ENCODE assay signal across 10 mouse cellular contexts in the genomic region with DNA sequence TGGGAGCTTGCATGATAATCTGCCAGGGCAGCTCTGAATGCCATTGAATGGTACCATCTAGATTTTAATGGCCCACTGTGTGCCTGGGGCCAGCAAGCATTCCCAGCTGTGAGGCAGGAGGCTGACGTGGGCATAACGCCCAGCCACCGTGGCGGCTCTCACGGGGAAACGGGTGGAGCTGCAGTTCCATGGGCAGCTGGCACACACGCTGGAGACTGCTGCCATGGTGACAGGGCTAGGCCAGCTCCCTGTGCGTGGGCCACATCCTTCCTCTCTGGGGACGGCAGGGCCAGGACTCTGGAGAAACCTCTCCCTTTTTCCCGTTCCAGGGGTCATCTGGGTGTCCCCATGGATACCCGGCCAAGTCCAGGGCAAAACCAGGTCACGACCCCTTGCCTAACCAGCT. TPM values are rescaled to one million over a fixed set of nuclear protein-coding genes. Genes with fewer than 3 reads are reported as not detected.
DNase-seq lines count a peak whose midpoint lies in the region; ATAC-seq and TF ChIP-seq lines count a peak whose summit lies in the region.
"Had no signal": no experiment of that assay in that cellular context is flagged by ENCODE, and none has a peak within 500 bp of the region (broad histone marks: within the 10 kb centered on the region; RNA-seq: fewer than 3 reads in every experiment).

No protein-coding gene starts in this region.

- H3K4me1 ChIP-seq in kidney, adult 2 months (ENCODE audit: control insufficient read depth, insufficient read depth, low read length): no peaks in the 10 kb centered on the region
- H3K4me1 ChIP-seq in kidney, embryonic 14.5 days (ENCODE audit: control insufficient read depth, insufficient read depth, low read length): 0 out of 2 replicates have a peak, but pooled peaks cover 4% of the 10 kb centered on the region
- H3K4me1 ChIP-seq in midbrain, embryonic 15.5 days: peaks cover 28% of the 10 kb centered on the region

- TF ChIP-seq POLR2A in kidney, adult 2 months (IDR thresholded peaks at IDR 0.05; ENCODE audit: low read depth, low read length): no peak

- no peak overlapping the region for H3K27ac ChIP-seq in kidney, adult 2 months (ENCODE audit: insufficient read depth, low read depth, low read length)
- H3K27ac ChIP-seq in kidney, embryonic 14.5 days (ENCODE audit: low read depth, low read length): no peak overlapping the region
- H3K27ac ChIP-seq in midbrain, embryonic 15.5 days: peak overlapping the region; percentile 54
- H3K27ac ChIP-seq: lung, embryonic 15.5 days had no signal

- ATAC-seq in kidney, embryonic 14.5 days (ENCODE audit: low FRiP score, low TSS enrichment): no peak
- ATAC-seq in hematopoietic stem cell, adult 5-6 weeks (replicated peaks in 1 of 2; ENCODE audit: insufficient read depth in 1 of 2, low FRiP score in 2 of 2, low TSS enrichment in 1 of 2, low read depth in 1 of 2, poor library complexity in 2 of 2, severe bottlenecking in 2 of 2): peak; percentile 37 to 67; a peak in 3 of 4 replicates
- no peak for ATAC-seq in midbrain, embryonic 15.5 days (replicated peaks)

- no peak for TF ChIP-seq CTCF in kidney, adult 2 months (conservative IDR thresholded peaks at IDR 0.05; ENCODE audit: insufficient read depth, insufficient read length, low read depth, low read length)

- H3K9ac ChIP-seq in kidney, embryonic 14.5 days (ENCODE audit: low read depth, low read length): no peak overlapping the region
- no peak overlapping the region for H3K9ac ChIP-seq in midbrain, embryonic 15.5 days
- H3K9ac ChIP-seq: lung, embryonic 15.5 days had no signal

- DNase-seq in kidney, adult 2 months: peak; percentile 45
- peak; percentile 87 for DNase-seq in fibroblast of lung, adult 2 months (ENCODE audit: low read depth)
- peak; percentile 87 to 93 for DNase-seq in layer of hippocampus, postnatal 14 days (ENCODE audit: low spot score in 2 of 2)
- DNase-seq in thymus, adult 18-20 months: no peak
- DNase-seq in ovary, postnatal 36 days (ENCODE audit: low spot score): no peak

- H3K36me3 ChIP-seq in kidney, adult 2 months (ENCODE audit: control insufficient read depth, insufficient read depth, low read length): no peaks in the 10 kb centered on the region
- no peaks in the 10 kb centered on the region for H3K36me3 ChIP-seq in kidney, embryonic 14.5 days (ENCODE audit: control insufficient read depth, insufficient read depth, low read length)
- H3K36me3 ChIP-seq in midbrain, embryonic 15.5 days (replicated peaks): no peaks in the 10 kb centered on the region
- H3K36me3 ChIP-seq: lung, embryonic 15.5 days had no signal

- no peak overlapping the region for H3K4me3 ChIP-seq in kidney, adult 2 months (ENCODE audit: insufficient read depth, low read depth, low read length)
- no peak overlapping the region for H3K4me3 ChIP-seq in kidney, embryonic 14.5 days (ENCODE audit: low read length)
- H3K4me3 ChIP-seq in midbrain, embryonic 15.5 days: no peak overlapping the region
- H3K4me3 ChIP-seq: erythroblast, embryonic 14.5 days; lung, embryonic 15.5 days had no signal

- H3K9me3 ChIP-seq in kidney, embryonic 14.5 days (ENCODE audit: control insufficient read depth, low read length): peaks cover 4% of the 10 kb centered on the region; the same call in 1 of the 2 replicates
- no peaks in the 10 kb centered on the region for H3K9me3 ChIP-seq in midbrain, embryonic 15.5 days
- H3K9me3 ChIP-seq: lung, embryonic 15.5 days had no signal

- no peak overlapping the region for H3K4me2 ChIP-seq in kidney, embryonic 14.5 days (replicated peaks; ENCODE audit: low read depth, low read length)
- no peak overlapping the region for H3K4me2 ChIP-seq in midbrain, embryonic 15.5 days
- H3K4me2 ChIP-seq: lung, embryonic 15.5 days had no signal

- WGBS in kidney, adult 2 months: 28% methylated on average over 12 of the region's 12 CpGs
- 50% methylated on average over 12 of the region's 12 CpGs for WGBS in kidney, embryonic 14.5 days
- WGBS in midbrain, embryonic 15.5 days: 50% methylated on average over 12 of the region's 12 CpGs

- no peaks in the 10 kb centered on the region for H3K27me3 ChIP-seq in kidney, adult 2 months (replicated peaks; ENCODE audit: control insufficient read depth, insufficient read depth, low read length)
- H3K27me3 ChIP-seq in kidney, embryonic 14.5 days (ENCODE audit: control insufficient read depth, insufficient read depth, low read length): no peaks in the 10 kb centered on the region
- H3K27me3 ChIP-seq in midbrain, embryonic 15.5 days (replicated peaks): no peaks in the 10 kb centered on the region
- H3K27me3 ChIP-seq: lung, embryonic 15.5 days had no signal

RNA-seq across cellular contexts. Expression of gene Ncor2, which starts 47.2 kb away (rescaled TPM):
- polyA plus RNA-seq in kidney, adult 2 months (2012; rRNA removed): 32.0 and 38.8 TPM in 2 replicates
- polyA plus RNA-seq in kidney, embryonic 14.5 days (2014; fragmentation: Nextera tagmentation; extraction: Ambion mirVana): 34.6 and 35.0 TPM in 2 replicates
- total RNA-seq in hematopoietic stem cell, adult 5-6 weeks (2017): 10.7 and 13.4 TPM in 2 replicates
- 100 to 1,000 TPM; 238 to 254 TPM for total RNA-seq in layer of hippocampus, postnatal 14 days (2021)
- 25.6 and 27.6 TPM in 2 replicates for polyA plus RNA-seq in midbrain, embryonic 15.5 days (2015; fragmentation: Nextera tagmentation; extraction: Ambion mirVana)

Comparison
In these comparisons a context has a peak if more than half of its experiments do, and no peak if none do; other contexts are left out.
1. DNase-seq: peak in kidney, adult 2 months (single experiment), fibroblast of lung, adult 2 months (single experiment) and layer of hippocampus, postnatal 14 days (2 of 2); none in thymus, adult 18-20 months (0 of 2) and ovary, postnatal 36 days (single experiment).
2. ATAC-seq: peak in hematopoietic stem cell, adult 5-6 weeks (2 of 2); none in kidney, embryonic 14.5 days (single experiment) and midbrain, embryonic 15.5 days (single experiment).